Mouse (Mus musculus) CD8-positive naive resting alpha-beta T cell, adult 57 days (primary cell): ENCODE data around the gene Nxf2. TPM values are rescaled to one million over a fixed set of nuclear protein-coding genes. Genes with fewer than 3 reads are reported as not detected.

Experiments
- total RNA-seq: library from RNA; stranded (reverse); gene quantifications from one replicate; pipeline ENCODE4 v1.2.4, GENCODE M21; 2023

Gene Nxf2
- not detected for total RNA-seq

GRCm38 (mm10) chrX:134964546-134964945 is at the start of gene Nxf2:
TSS of gene Nxf2 (minus strand) at chrX:134964754.

DNA sequence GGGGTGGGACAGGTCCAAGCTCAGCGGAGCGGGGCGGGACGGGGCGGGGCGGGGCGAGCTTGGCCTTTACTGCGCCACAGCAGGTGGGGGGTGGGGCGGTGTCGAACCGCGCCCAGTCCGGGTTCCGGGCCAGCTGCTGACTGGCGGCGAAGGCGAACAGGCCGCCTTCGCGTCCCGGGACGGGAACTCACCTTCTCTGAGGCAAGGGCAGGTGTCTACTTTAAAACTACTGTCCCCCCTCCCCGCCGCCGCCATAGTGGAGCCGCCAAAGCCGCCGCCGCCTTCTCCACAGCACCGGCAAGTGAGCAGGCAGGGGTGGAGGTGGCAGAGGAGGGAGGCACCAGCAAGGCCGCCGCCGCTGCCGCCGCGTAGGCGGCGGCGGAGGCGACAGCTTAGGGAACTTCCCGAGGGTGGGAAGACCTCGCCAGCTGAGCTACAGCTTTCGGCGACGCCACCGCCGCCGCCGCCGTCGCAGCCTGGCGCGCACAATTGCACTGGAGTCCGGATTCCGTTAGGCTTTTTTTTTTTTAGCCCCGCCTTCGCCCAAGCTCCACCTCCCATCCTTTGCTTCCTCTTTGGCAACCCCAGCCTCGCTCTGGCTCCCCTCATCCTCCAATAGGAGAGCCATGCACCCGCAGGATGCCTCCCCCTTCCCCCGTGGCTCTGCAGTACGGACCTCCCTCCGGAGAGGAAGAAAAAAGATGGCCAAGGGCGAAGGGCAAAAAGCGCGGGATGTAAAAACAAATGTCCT is 44.3 kb upstream of the Nxf2 start, which contains the start of gene Zmat1:
Gene Zmat1, minus strand, starts transcription at position 490 of the 751 bp plus-strand sequence.

Other genes starting within 250 kb of the Nxf2 start
- gene Armcx1, start 246.8 kb downstream of the Nxf2 start, total RNA-seq, result 7.5 TPM
- 2.9 TPM for gene Armcx6, start 213.3 kb downstream of the Nxf2 start, total RNA-seq
- 12.0 TPM for gene Armcx3, start 208.2 kb downstream of the Nxf2 start, total RNA-seq
- 32.3 TPM for gene Armcx2, start 155.5 kb downstream of the Nxf2 start, total RNA-seq
- gene Zmat1, start 44.5 kb upstream of the Nxf2 start, total RNA-seq, result 5.6 TPM
- not detected for gene Gm15023, start 212.9 kb upstream of the Nxf2 start, total RNA-seq
- not detected for gene Tceal6, start 245.9 kb upstream of the Nxf2 start, total RNA-seq